Mouse (Mus musculus) cerebellum, adult 2 months (tissue): Measurements from ENCODE around the gene Cib1.

Experiments used
- CTCF ChIP-seq: fragments of 200-500 bp; IDR thresholded peaks from 2 replicates; pipeline ENCODE4 v1.5.1; 2011; ENCODE audit warnings: low read depth, mild to moderate bottlenecking, control low read depth, low read length, moderate library complexity, borderline replicate concordance; ENCODE audit not compliant: insufficient read depth
- POLR2A ChIP-seq: fragments of 200-500 bp; IDR thresholded peaks from 2 replicates; pipeline ENCODE4 v1.6.1; 2011; ENCODE audit warnings: low read length, control low read depth, borderline replicate concordance; ENCODE audit not compliant: insufficient read depth

DNA sequence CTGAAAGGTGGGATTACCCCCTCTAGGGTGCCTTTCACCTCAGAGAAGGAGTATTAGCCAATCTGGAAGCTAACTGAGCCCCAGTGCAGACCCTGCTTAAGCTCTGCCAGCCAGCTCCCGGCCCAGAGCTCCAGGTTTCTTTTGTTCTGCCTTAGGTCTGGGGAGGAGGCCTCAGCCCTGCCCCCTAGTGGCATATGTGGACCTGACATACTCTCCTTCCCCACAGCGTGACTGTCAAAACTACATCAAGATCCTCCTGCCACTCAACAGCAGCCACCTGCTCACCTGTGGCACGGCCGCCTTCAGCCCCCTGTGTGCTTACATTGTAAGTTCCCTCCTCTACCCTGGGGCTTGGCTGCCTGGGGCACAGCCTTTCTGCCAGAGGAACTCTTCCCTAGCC is 17.2 kb downstream of the Cib1 start:
- TF ChIP-seq CTCF: peak; percentile 86
- no peak for TF ChIP-seq POLR2A
